Mouse (Mus musculus) erythroblast, embryonic 14.5 days (primary cell): ENCODE measurements around the gene Ttc34. TPM values are rescaled to one million over a fixed set of nuclear protein-coding genes. Genes with fewer than 3 reads are reported as not detected.

Experiments
- H3K27me3 ChIP-seq: 2 replicates; pipeline ENCODE4 v1.6.1; 2012; ENCODE audit warnings: inconsistent platforms; ENCODE audit not compliant: control insufficient read depth
- H3K36me3 ChIP-seq: 2 replicates; pipeline ENCODE4 v1.6.1; 2012; ENCODE audit warnings: mild to moderate bottlenecking, inconsistent platforms; ENCODE audit not compliant: control insufficient read depth
- H3K4me1 ChIP-seq: 2 replicates; pipeline ENCODE4 v1.6.1; 2012; ENCODE audit warnings: inconsistent platforms; ENCODE audit not compliant: control insufficient read depth
- H3K4me3 ChIP-seq: replicated peaks from 2 replicates; pipeline ENCODE3; 2012; ENCODE audit warnings: moderate library complexity, mild to moderate bottlenecking, inconsistent platforms
- H3K9me3 ChIP-seq: 2 replicates; pipeline ENCODE4 v1.6.1; 2012; ENCODE audit warnings: low read length, inconsistent platforms, mixed read lengths; ENCODE audit not compliant: control insufficient read depth
- GATA1 ChIP-seq: IDR thresholded peaks from 2 replicates; pipeline ENCODE4 v1.6.1; 2012; ENCODE audit warnings: low read length, inconsistent platforms, mixed read lengths
- TAL1 ChIP-seq: IDR thresholded peaks from 3 replicates; pipeline ENCODE4 v1.6.1; 2012; ENCODE audit warnings: low read length, inconsistent platforms, mixed read lengths
- polyA plus RNA-seq: library from polyadenylated mRNA; stranded (reverse); fragments of >175 nt; gene quantifications from 2 replicates; pipeline ENCODE4 v1.2.3, GENCODE M21; 2012

Ttc34 gene
- polyA plus RNA-seq, 1 experiment: not detected

- no peaks in the 10 kb centered on the region for H3K36me3 ChIP-seq
- H3K4me1 ChIP-seq: peaks cover 38% of the 10 kb centered on the region
- no peaks in the 10 kb centered on the region for H3K9me3 ChIP-seq
- H3K4me3 ChIP-seq: peak overlapping the region; percentile 26
- peaks cover 43% of the 10 kb centered on the region for H3K27me3 ChIP-seq
- TF ChIP-seq TAL1: no peak
- no peak for TF ChIP-seq GATA1
Observed at GRCm38 (mm10) chr4:154882014-154882659, 44.9 kb downstream of the Ttc34 start.

GRCm38 (mm10) chr4:154885416-154885815 lies 48.2 kb downstream of the Ttc34 start:
- Histone ChIP-seq H3K36me3 (no peaks in the 10 kb centered on the region), H3K9me3 (no peaks in the 10 kb centered on the region), H3K4me3 (no peak overlapping the region), H3K4me1 (peaks cover 31% of the 10 kb centered on the region), H3K27me3 (peaks cover 56% of the 10 kb centered on the region)
- TF ChIP-seq GATA1 (no peak), TAL1 (no peak)

GRCm38 (mm10) chr4:154886876-154887592 lies 49.8 kb downstream of the Ttc34 start:
- TF ChIP-seq GATA1 (no peak), TAL1 (no peak)
- H3K27me3 ChIP-seq: peaks cover 66% of the 10 kb centered on the region

GRCm38 (mm10) chr4:154887593-154888250 lies 50.5 kb downstream of the Ttc34 start:
- TF ChIP-seq GATA1: no peak
- no peak for TF ChIP-seq TAL1
- H3K4me3 ChIP-seq: no peak overlapping the region
- peaks cover 68% of the 10 kb centered on the region for H3K27me3 ChIP-seq
- peaks cover 10% of the 10 kb centered on the region for H3K4me1 ChIP-seq
- no peaks in the 10 kb centered on the region for H3K9me3 ChIP-seq
- H3K36me3 ChIP-seq: no peaks in the 10 kb centered on the region

More at GRCm38 (mm10) chr4:154886876-154887592, 49.8 kb downstream of the Ttc34 start:
- Histone ChIP-seq H3K36me3 (no peaks in the 10 kb centered on the region), H3K4me1 (peaks cover 15% of the 10 kb centered on the region), H3K9me3 (no peaks in the 10 kb centered on the region), H3K4me3 (no peak overlapping the region)

GRCm38 (mm10) chr4:154890887-154891286 lies 53.6 kb downstream of the Ttc34 start:
- Histone ChIP-seq H3K4me1 (peaks cover 2% of the 10 kb centered on the region; the same call in 1 of the 2 replicates), H3K36me3 (no peaks in the 10 kb centered on the region), H3K27me3 (peaks cover 67% of the 10 kb centered on the region), H3K4me3 (no peak overlapping the region), H3K9me3 (no peaks in the 10 kb centered on the region)
- no peak for TF ChIP-seq GATA1
- no peak for TF ChIP-seq TAL1

GRCm38 (mm10) chr4:154895549-154895948 lies 58.3 kb downstream of the Ttc34 start:
- peaks cover 88% of the 10 kb centered on the region for H3K27me3 ChIP-seq
- H3K4me1 ChIP-seq: peaks cover 28% of the 10 kb centered on the region
- H3K9me3 ChIP-seq: no peaks in the 10 kb centered on the region
- H3K4me3 ChIP-seq: no peak overlapping the region
- no peak for TF ChIP-seq GATA1
- no peak for TF ChIP-seq TAL1
- no peaks in the 10 kb centered on the region for H3K36me3 ChIP-seq

GRCm38 (mm10) chr4:154897676-154898465 lies 60.6 kb downstream of the Ttc34 start:
- Histone ChIP-seq H3K4me3 (peak overlapping the region; percentile 58), H3K36me3 (no peaks in the 10 kb centered on the region), H3K4me1 (peaks cover 34% of the 10 kb centered on the region), H3K27me3 (peaks cover 86% of the 10 kb centered on the region), H3K9me3 (peaks cover 4% of the 10 kb centered on the region)
- TF ChIP-seq GATA1 (no peak), TAL1 (no peak)

- Histone ChIP-seq H3K4me1 (peaks cover 43% of the 10 kb centered on the region), H3K4me3 (peak within 1 kb of the TSS; percentile 58), H3K27me3 (peaks cover 81% of the 10 kb centered on the region), H3K36me3 (no peaks in the 10 kb centered on the region), H3K9me3 (peaks cover 4% of the 10 kb centered on the region)
- TF ChIP-seq GATA1 (no peak), TAL1 (no peak)
Observed at GRCm38 (mm10) chr4:154898506-154899446, 61.5 kb downstream of the Ttc34 start, which contains the start of gene Fam213b. Gene Fam213b, minus strand, starts transcription at chr4:154899135.
